Mouse (Mus musculus) testis, adult 2 months (tissue): Measurements from ENCODE around the gene Catsperd. TPM values are rescaled to one million over a fixed set of nuclear protein-coding genes. Genes with fewer than 3 reads are reported as not detected.
A peak's percentile ranks its signal among the peaks of the same experiment; 100 is the strongest.
"Not testable (repeated sequence)": the region's sequence is repeated elsewhere in the genome, so short reads cannot be mapped to it uniquely, and the experiment has no call there.

ENCODE experiments used
- H3K27ac ChIP-seq: fragments of 200-500 bp; 2 replicates; pipeline ENCODE4 v1.5.1; 2012; ENCODE audit warnings: low read depth, low read length; ENCODE audit not compliant: control insufficient read depth, insufficient read depth
- H3K27me3 ChIP-seq: fragments of 200-500 bp; 2 replicates; pipeline ENCODE4 v1.6.1; 2012; ENCODE audit warnings: mild to moderate bottlenecking, low read length, moderate library complexity; ENCODE audit not compliant: control insufficient read depth, insufficient read depth
- H3K36me3 ChIP-seq: fragments of 200-500 bp; 2 replicates; pipeline ENCODE4 v1.6.1; 2012; ENCODE audit warnings: mild to moderate bottlenecking, low read length; ENCODE audit not compliant: control insufficient read depth, insufficient read depth
- H3K4me1 ChIP-seq: fragments of 200-500 bp; 2 replicates; pipeline ENCODE4 v1.6.1; 2012; ENCODE audit warnings: low read length; ENCODE audit not compliant: control insufficient read depth, insufficient read depth
- H3K4me3 ChIP-seq: fragments of 200-500 bp; 2 replicates; pipeline ENCODE4 v1.5.1; 2012; ENCODE audit warnings: low read depth, mild to moderate bottlenecking, low read length, moderate library complexity, mixed read lengths; ENCODE audit not compliant: control insufficient read depth
- CTCF ChIP-seq: fragments of 200-500 bp; IDR thresholded peaks from 2 replicates; pipeline ENCODE4 v1.5.1; 2012; ENCODE audit warnings: low read depth, mild to moderate bottlenecking, inconsistent platforms, low read length, moderate library complexity; ENCODE audit not compliant: control insufficient read depth, insufficient read depth, insufficient replicate concordance
- POLR2A ChIP-seq: fragments of 200-500 bp; IDR thresholded peaks from 2 replicates; pipeline ENCODE4 v1.6.1; 2012; ENCODE audit warnings: low read depth, mild to moderate bottlenecking, inconsistent platforms, low read length, moderate library complexity; ENCODE audit not compliant: control insufficient read depth
- polyA plus RNA-seq: library from polyadenylated mRNA; depleted of rRNA; stranded (reverse); fragments of >200 nt; gene quantifications from 2 replicates; pipeline ENCODE4 v1.2.3, GENCODE M21; 2012

The Catsperd gene
- polyA plus RNA-seq, 1 experiment = 184 TPM

GRCm38 (mm10) chr17:56607521-56608062 is 20.4 kb upstream of the Catsperd start:
- no peak for TF ChIP-seq CTCF
- TF ChIP-seq POLR2A = no peak
- Histone ChIP-seq H3K27me3 (no peaks in the 10 kb centered on the region), H3K4me3 (peak overlapping the region; percentile 70), H3K4me1 (peaks cover 11% of the 10 kb centered on the region), H3K36me3 (no peaks in the 10 kb centered on the region; the same call in 1 of the 2 replicates), H3K27ac (no peak overlapping the region)

GRCm38 (mm10) chr17:56608699-56609098 is 19.2 kb upstream of the Catsperd start:
- Histone ChIP-seq H3K36me3 (no peaks in the 10 kb centered on the region; the same call in 1 of the 2 replicates), H3K27ac (peak overlapping the region; percentile 19), H3K4me3 (peak overlapping the region; percentile 99), H3K27me3 (no peaks in the 10 kb centered on the region), H3K4me1 (peaks cover 11% of the 10 kb centered on the region)
- TF ChIP-seq POLR2A (no peak), CTCF (no peak)

GRCm38 (mm10) chr17:56609452-56610171 is 18.3 kb upstream of the Catsperd start, which contains the start of gene 2410015M20Rik:
TSS of gene 2410015M20Rik (minus strand) at chr17:56609771.
- no peaks in the 10 kb centered on the region for H3K27me3 ChIP-seq
- H3K27ac ChIP-seq = peak within 1 kb of the TSS; percentile 97
- peaks cover 15% of the 10 kb centered on the region for H3K4me1 ChIP-seq
- peak; percentile 33; the same call in 1 of the 2 replicates for TF ChIP-seq POLR2A
- TF ChIP-seq CTCF = peak; percentile 23; the same call in 1 of the 2 replicates
- H3K4me3 ChIP-seq = peak within 1 kb of the TSS; percentile 99
- H3K36me3 ChIP-seq = no peaks in the 10 kb centered on the region; the same call in 1 of the 2 replicates

GRCm38 (mm10) chr17:56611323-56611722 is 16.6 kb upstream of the Catsperd start:
- Histone ChIP-seq H3K36me3 (no peaks in the 10 kb centered on the region; the same call in 1 of the 2 replicates), H3K27ac (no peak overlapping the region), H3K4me1 (peaks cover 15% of the 10 kb centered on the region), H3K4me3 (peak overlapping the region; percentile 99), H3K27me3 (no peaks in the 10 kb centered on the region)
- TF ChIP-seq POLR2A = 0 out of 2 replicates have a peak, but pooled peaks have one; percentile 1
- no peak for TF ChIP-seq CTCF

- H3K36me3 ChIP-seq = no peaks in the 10 kb centered on the region
- H3K4me1 ChIP-seq = peaks cover 15% of the 10 kb centered on the region
- H3K4me3 ChIP-seq = peak overlapping the region; percentile 99
- H3K27ac ChIP-seq = peak overlapping the region; percentile 68
- no peaks in the 10 kb centered on the region for H3K27me3 ChIP-seq
- TF ChIP-seq CTCF (no peak), POLR2A (no peak)
These were observed 15.9 kb upstream of the Catsperd start for GRCm38 (mm10) chr17:56611861-56612564.

GRCm38 (mm10) chr17:56612565-56612939 is 15.4 kb upstream of the Catsperd start:
- not testable (repeated sequence) for H3K27me3 ChIP-seq, H3K36me3 ChIP-seq
- peak overlapping the region; percentile 44 for H3K27ac ChIP-seq
- peak overlapping the region; percentile 99 for H3K4me3 ChIP-seq
- H3K4me1 ChIP-seq = peaks cover 15% of the 10 kb centered on the region

GRCm38 (mm10) chr17:56613236-56613844 is 14.6 kb upstream of the Catsperd start, which contains the start of gene Rpl36:
TSS of gene Rpl36 (plus strand) at chr17:56613416.
- Histone ChIP-seq H3K4me3 (peak within 1 kb of the TSS; percentile 99), H3K36me3 (no peaks in the 10 kb centered on the region), H3K27me3 (no peaks in the 10 kb centered on the region), H3K4me1 (peaks cover 15% of the 10 kb centered on the region), H3K27ac (peak within 1 kb of the TSS; percentile 82)
- TF ChIP-seq POLR2A (peak; percentile 89), CTCF (peak; percentile 97)

- Histone ChIP-seq H3K27ac (peak overlapping the region; percentile 82), H3K4me3 (peak overlapping the region; percentile 88), H3K4me1 (peaks cover 12% of the 10 kb centered on the region)
- not testable (repeated sequence) for H3K27me3 ChIP-seq, H3K36me3 ChIP-seq
These were observed 14.1 kb upstream of the Catsperd start for GRCm38 (mm10) chr17:56613893-56614292.
